Mouse (Mus musculus): Measurements from ENCODE around the gene Arhgap20.

Arhgap20 gene

DNA sequence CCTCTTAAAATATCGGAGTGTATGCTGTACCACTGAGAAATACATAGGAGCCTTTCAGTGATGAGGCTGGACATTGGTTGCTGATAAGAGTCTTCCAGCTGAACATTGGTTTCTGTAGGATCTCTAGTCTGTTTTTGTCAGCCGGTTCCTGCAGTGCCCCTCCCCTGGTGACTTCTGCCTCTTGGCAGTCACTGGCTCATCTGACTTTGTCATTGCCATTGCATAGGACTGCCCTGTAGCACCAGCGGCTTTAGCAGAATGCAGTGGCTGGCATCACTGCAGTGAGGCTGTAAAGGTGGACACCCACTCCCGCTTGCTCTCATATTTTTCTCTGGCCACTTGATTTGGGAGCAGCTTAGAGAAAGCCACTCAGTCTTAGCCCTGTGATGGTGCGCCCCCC, 33.1 kb downstream of the Arhgap20 start:
- no peak for DNase-seq (ENCODE audit: low spot score in 2 of 2)

GRCm38 (mm10) chr9:51799156-51799555, 34.0 kb downstream of the Arhgap20 start:
- no peak for DNase-seq (ENCODE audit: low spot score in 2 of 2)

- DNase-seq (ENCODE audit: low spot score in 2 of 2), result no peak
Observed at GRCm38 (mm10) chr9:51807272-51807671, 42.1 kb downstream of the Arhgap20 start.

GRCm38 (mm10) chr9:51812931-51813330, 47.8 kb downstream of the Arhgap20 start:
- DNase-seq (ENCODE audit: low spot score in 2 of 2), result no peak

DNA sequence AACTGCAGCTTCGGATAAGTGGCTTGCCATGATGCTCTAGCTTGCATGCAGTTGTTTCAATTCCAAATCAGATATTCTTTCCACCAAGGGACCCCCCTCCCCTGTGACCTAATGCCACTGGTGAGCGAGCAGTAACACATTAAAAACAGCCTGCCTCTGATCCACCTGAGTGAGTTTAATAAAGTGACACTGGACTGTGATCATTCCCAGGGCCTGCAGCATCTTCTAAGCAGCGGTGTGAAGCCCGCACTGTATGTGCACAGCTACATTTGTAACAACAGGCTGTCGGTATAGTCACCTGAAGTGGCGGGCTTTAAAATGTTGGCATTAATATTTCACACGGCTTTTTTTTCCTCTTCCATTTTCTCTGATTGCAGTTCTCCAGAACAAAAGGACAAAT, 59.4 kb downstream of the Arhgap20 start:
- no peak for DNase-seq (ENCODE audit: low spot score in 2 of 2)

DNA sequence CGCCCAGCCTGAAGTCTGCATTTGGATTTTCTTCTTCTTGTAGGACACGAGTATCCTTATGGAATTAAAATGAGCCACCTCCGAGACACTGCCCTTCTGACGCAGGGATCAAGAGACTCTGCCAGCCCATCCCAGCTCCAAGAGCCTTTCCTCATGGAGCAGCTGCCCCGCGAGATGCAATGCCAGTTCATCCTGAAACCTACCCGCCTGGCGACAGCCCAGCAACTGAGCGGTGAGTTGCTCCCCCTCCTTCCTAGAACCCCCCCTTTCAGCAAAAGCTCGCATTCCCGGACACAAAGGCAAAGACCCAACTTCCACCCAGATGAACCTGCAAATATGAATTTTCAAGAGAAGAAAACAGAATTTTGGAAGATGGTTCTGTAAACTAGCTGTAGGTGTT, 66.5 kb downstream of the Arhgap20 start:
- DNase-seq (ENCODE audit: low spot score in 2 of 2), result no peak

- DNase-seq (ENCODE audit: low spot score in 2 of 2), result no peak
Observed at GRCm38 (mm10) chr9:51832368-51832767, 67.2 kb downstream of the Arhgap20 start.

GRCm38 (mm10) chr9:51837716-51838115, 72.6 kb downstream of the Arhgap20 start:
- no peak for DNase-seq (ENCODE audit: low spot score in 2 of 2)

- no peak for DNase-seq (ENCODE audit: low spot score in 2 of 2)
Observed at GRCm38 (mm10) chr9:51843216-51843615, 78.1 kb downstream of the Arhgap20 start.

- peak; percentile 78 to 81 for DNase-seq (ENCODE audit: low spot score in 2 of 2)
Observed at GRCm38 (mm10) chr9:51845796-51846195, 80.7 kb downstream of the Arhgap20 start.

DNA sequence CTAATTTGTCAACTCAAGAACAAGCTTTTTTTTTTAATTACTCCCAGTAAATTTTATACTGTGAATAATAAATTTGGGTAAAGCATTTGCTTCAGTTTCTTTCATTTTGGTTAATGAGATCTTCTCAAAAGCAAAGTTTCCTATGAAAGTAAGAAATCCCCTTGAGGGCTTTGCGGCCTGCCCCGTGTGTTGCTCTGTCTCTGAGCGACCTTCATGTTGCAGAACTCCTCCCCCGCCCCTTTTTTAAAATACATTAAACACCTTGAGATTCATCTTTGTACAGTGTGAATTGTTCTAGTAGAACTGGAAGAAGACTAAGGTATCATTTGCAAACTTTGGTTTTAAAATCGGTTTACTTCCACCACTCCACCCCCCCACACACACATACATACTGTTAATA, 88.6 kb downstream of the Arhgap20 start:
- DNase-seq (ENCODE audit: low spot score in 2 of 2), result no peak

DNA sequence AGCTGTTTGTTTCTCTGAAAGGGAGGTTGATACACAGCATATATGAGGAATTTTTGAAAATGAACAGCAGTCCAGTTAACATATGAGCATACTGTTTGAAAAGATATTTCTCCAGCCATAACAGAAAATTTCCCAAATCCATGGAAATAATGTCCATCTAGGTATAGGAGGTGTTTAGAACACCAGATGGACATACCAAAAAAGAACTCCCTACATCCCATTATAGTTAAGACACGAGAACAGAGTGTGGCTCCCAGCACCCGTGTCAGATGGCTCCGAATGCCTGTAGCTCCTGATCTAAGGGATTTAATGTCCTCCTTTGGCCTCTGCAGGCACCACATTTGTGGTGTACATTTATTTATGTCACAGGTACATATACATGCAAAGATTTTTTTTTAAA, 99.1 kb downstream of the Arhgap20 start:
- no peak for DNase-seq (ENCODE audit: low spot score in 2 of 2)

GRCm38 (mm10) chr9:51866634-51867033, 101.5 kb downstream of the Arhgap20 start:
- DNase-seq (ENCODE audit: low spot score in 2 of 2), result peak; percentile 69 to 74

GRCm38 (mm10) chr9:51869056-51869455, 103.9 kb downstream of the Arhgap20 start:
- DNase-seq (ENCODE audit: low spot score in 2 of 2), result no peak

DNA sequence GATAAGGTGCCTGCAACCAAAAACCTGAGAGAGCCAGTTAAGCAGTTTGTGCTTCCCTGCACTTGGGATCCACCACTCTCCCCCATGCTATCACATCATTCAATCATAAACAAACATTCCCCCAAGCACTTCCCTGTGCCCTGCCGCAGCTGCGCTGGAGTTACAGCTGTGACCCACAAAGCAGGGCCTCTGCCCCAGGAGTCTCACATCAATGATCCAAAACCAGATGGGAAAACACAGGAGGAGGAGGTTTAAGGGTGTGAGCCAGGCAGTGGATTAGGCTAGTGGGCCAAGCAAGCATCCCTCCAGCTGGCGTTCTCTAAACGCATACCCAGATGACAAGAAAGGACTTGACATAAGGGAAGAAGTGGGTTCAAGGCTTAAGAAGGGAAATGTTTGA, 109.2 kb downstream of the Arhgap20 start:
- no peak for DNase-seq (ENCODE audit: low spot score in 2 of 2)

- DNase-seq (ENCODE audit: low spot score in 2 of 2), result no peak
Observed at GRCm38 (mm10) chr9:51875531-51875930, 110.4 kb downstream of the Arhgap20 start.

DNA sequence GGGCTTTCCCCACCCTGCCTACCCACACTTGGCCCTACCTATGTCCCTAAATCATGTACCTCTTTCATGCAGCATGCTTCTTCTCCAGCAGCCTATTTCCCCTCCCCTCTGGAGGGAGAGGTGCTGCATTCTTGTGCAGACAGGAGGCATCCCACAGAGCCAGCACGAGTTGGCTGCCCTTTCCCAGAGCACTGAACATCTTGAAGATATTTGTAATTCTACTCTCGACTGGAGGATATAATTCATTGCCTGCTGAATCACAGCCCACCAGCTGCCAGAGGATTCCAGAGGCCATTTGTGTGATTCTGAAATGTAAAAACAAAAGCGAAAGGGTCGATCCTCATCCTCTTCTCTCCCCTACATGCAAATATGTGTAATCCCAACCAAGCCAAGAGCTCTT, 116.2 kb downstream of the Arhgap20 start:
- no peak for DNase-seq (ENCODE audit: low spot score in 2 of 2)

GRCm38 (mm10) chr9:51881881-51882280, 116.7 kb downstream of the Arhgap20 start:
- no peak for DNase-seq (ENCODE audit: low spot score in 2 of 2)

DNA sequence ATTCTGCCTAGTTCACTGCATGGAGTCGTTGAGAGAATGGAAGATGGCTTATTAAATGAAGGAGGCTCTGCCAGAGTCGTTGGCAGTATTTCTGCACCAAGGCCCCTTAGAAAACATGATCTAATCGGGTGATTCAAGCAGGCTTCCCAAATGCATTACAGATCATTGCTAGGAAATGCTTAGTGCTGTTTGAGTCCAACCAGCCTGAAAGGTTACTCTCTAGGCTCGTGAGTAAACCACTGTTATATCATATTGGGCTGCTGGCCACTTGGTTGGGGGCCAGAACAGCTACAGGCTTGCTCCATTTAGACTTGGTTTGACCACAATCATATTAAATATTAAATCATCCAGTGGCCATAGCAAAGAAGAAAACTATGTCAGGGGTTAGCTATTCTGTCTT, 118.2 kb downstream of the Arhgap20 start:
- DNase-seq (ENCODE audit: low spot score in 2 of 2), result no peak

DNA sequence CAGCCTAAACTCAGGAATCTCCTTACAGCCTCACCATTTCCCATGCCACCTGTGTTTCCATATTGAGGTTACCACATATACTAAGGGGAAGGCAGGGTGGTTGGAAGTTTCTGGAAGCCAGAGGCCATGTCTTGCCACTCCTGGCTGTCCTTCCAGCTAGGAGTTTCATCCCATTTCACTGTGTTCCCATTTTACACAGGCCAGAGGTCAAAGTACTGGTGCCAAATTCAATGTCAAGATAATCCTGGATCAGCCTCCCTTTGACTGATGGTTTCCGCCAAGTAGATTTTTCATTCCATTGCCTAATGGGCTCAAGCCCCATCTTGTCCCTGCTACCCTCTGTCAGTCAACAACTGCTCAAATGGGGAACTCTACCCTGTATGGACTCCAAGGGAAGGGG, 127.8 kb downstream of the Arhgap20 start:
- no peak for DNase-seq (ENCODE audit: low spot score in 2 of 2)

All from thymus, postnatal 10 days (tissue).